Mouse (Mus musculus): Measurements from ENCODE around the gene Gm597. TPM values are rescaled to one million over a fixed set of nuclear protein-coding genes. Genes with fewer than 3 reads are reported as not detected.

Gm597 gene
- polyA plus RNA-seq (2012; rRNA removed) = not detected in 2 replicates

- no peaks in the 10 kb centered on the region for H3K27me3 ChIP-seq (ENCODE audit: control insufficient read depth, insufficient read depth, low read length)
- DNase-seq = no peak
- H3K27ac ChIP-seq (ENCODE audit: control insufficient read depth, insufficient read depth, low read length) = no peak within 1 kb of the TSS
- H3K4me3 ChIP-seq (ENCODE audit: control insufficient read depth, insufficient read depth, low read length) = no peak within 1 kb of the TSS
- no peaks in the 10 kb centered on the region for H3K4me1 ChIP-seq (replicated peaks; ENCODE audit: control insufficient read depth, insufficient read depth, low read length)
- H3K36me3 ChIP-seq (ENCODE audit: control insufficient read depth, insufficient read depth, low read length) = no peaks in the 10 kb centered on the region
- TF ChIP-seq POLR2A (IDR thresholded peaks at IDR 0.05; ENCODE audit: control insufficient read depth, extremely low read depth, insufficient read depth, low read length, poor library complexity) (no peak), CTCF (IDR thresholded peaks at IDR 0.05; ENCODE audit: borderline replicate concordance, control insufficient read depth, extremely low read depth, insufficient read depth, low read length, poor library complexity) (no peak)
These were observed at the start of gene Gm597 for GRCm38 (mm10) chr1:28780152-28780551. TSS of gene Gm597 (minus strand) at chr1:28780252.

DNA sequence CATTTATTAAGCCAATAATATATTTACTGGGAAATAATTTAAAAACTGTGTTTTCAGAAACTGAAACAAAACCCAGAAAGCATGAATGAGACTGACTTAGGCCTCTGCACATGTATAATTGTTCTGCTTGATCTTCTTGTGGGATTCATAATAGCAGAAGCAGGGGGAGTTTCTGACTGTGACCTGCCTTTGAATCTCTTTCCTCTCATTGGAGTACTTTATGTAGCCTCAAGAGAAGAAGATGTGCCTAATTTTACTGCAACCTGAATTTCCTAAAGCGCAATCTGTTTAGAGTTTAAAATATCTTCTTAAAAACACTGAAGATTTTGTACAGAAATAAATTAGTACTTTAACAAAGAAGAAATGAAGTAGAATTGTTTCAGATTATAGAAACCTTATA lies 27.6 kb upstream of the Gm597 start:
- H3K4me3 ChIP-seq (ENCODE audit: control insufficient read depth, insufficient read depth, low read length) = no peak overlapping the region
- no peaks in the 10 kb centered on the region for H3K4me1 ChIP-seq (replicated peaks; ENCODE audit: control insufficient read depth, insufficient read depth, low read length)
- no peak for DNase-seq
- no peaks in the 10 kb centered on the region for H3K27me3 ChIP-seq (ENCODE audit: control insufficient read depth, insufficient read depth, low read length)
- H3K36me3 ChIP-seq (ENCODE audit: control insufficient read depth, insufficient read depth, low read length) = no peaks in the 10 kb centered on the region
- no peak for TF ChIP-seq CTCF (IDR thresholded peaks at IDR 0.05; ENCODE audit: borderline replicate concordance, control insufficient read depth, extremely low read depth, insufficient read depth, low read length, poor library complexity)
- no peak for TF ChIP-seq POLR2A (IDR thresholded peaks at IDR 0.05; ENCODE audit: control insufficient read depth, extremely low read depth, insufficient read depth, low read length, poor library complexity)
- WGBS = 98% methylated on average over 1 of the region's 1 CpGs
- no peak overlapping the region for H3K27ac ChIP-seq (ENCODE audit: control insufficient read depth, insufficient read depth, low read length)

DNA sequence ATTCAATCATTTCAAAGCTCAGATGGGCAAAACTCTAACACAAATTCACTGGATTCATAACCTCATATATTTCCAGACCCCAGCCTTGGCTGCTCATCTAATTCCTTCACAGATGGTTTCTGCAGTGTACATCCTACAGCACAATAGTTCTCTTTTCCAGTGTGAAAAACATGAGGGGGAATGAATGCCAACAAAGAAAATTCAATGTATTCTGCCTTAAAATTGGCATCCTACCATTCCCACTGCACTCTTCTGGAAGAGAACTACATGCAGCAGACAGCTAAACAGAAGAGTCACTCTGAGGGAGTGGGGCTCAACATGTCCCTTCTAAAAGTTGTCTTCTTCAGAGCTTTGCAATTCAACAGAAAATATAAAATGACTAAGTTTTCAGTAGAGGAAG lies 26.6 kb upstream of the Gm597 start:
- Histone ChIP-seq H3K27ac (ENCODE audit: control insufficient read depth, insufficient read depth, low read length) (no peak overlapping the region), H3K4me3 (ENCODE audit: control insufficient read depth, insufficient read depth, low read length) (no peak overlapping the region), H3K36me3 (ENCODE audit: control insufficient read depth, insufficient read depth, low read length) (no peaks in the 10 kb centered on the region), H3K27me3 (ENCODE audit: control insufficient read depth, insufficient read depth, low read length) (no peaks in the 10 kb centered on the region), H3K4me1 (replicated peaks; ENCODE audit: control insufficient read depth, insufficient read depth, low read length) (no peaks in the 10 kb centered on the region)
- no peak for TF ChIP-seq CTCF (IDR thresholded peaks at IDR 0.05; ENCODE audit: borderline replicate concordance, control insufficient read depth, extremely low read depth, insufficient read depth, low read length, poor library complexity)
- TF ChIP-seq POLR2A (IDR thresholded peaks at IDR 0.05; ENCODE audit: control insufficient read depth, extremely low read depth, insufficient read depth, low read length, poor library complexity) = no peak
- no peak for DNase-seq

DNA sequence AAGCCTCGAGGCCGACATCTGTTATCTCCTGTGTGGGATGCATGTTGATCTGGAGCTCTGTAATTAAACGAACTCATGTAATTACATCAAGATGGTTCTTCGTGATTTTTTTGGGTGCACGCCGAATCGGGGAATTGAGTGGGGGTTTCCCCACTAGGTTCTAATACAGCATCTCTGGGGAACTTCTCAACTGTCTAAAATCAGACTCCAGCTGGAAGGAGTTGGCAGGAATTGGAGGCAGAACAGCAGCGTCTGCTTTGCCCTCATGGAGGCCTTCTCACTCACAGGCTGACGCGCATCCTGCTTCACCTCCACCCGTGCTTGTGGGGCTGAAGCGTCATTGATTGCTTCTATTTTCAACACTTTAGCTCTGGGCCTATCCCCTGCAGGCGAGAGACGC lies 20.8 kb upstream of the Gm597 start:
- TF ChIP-seq POLR2A (IDR thresholded peaks at IDR 0.05; ENCODE audit: control insufficient read depth, extremely low read depth, insufficient read depth, low read length, poor library complexity) (no peak), CTCF (IDR thresholded peaks at IDR 0.05; ENCODE audit: borderline replicate concordance, control insufficient read depth, extremely low read depth, insufficient read depth, low read length, poor library complexity) (no peak)
- H3K27ac ChIP-seq (ENCODE audit: control insufficient read depth, insufficient read depth, low read length) = no peak overlapping the region
- H3K36me3 ChIP-seq (ENCODE audit: control insufficient read depth, insufficient read depth, low read length) = no peaks in the 10 kb centered on the region
- 93% methylated on average over 14 of the region's 14 CpGs for WGBS
- H3K27me3 ChIP-seq (ENCODE audit: control insufficient read depth, insufficient read depth, low read length) = no peaks in the 10 kb centered on the region
- no peak for DNase-seq
- H3K4me1 ChIP-seq (replicated peaks; ENCODE audit: control insufficient read depth, insufficient read depth, low read length) = no peaks in the 10 kb centered on the region
- no peak overlapping the region for H3K4me3 ChIP-seq (ENCODE audit: control insufficient read depth, insufficient read depth, low read length)
